Mouse (Mus musculus) cerebellum, adult 2 months (tissue): ENCODE measurements around the gene Acap3.

Experiments
- CTCF ChIP-seq: fragments of 200-500 bp; IDR thresholded peaks from 2 replicates; pipeline ENCODE4 v1.5.1; 2011; ENCODE audit warnings: low read depth, mild to moderate bottlenecking, control low read depth, low read length, moderate library complexity, borderline replicate concordance; ENCODE audit not compliant: insufficient read depth
- POLR2A ChIP-seq: fragments of 200-500 bp; IDR thresholded peaks from 2 replicates; pipeline ENCODE4 v1.6.1; 2011; ENCODE audit warnings: low read length, control low read depth, borderline replicate concordance; ENCODE audit not compliant: insufficient read depth

GRCm38 (mm10) chr4:155887674-155888073, 3.9 kb upstream of the Acap3 start:
- TF ChIP-seq POLR2A (no peak), CTCF (no peak)
